Mouse (Mus musculus): ENCODE results near the gene Lysmd1. TPM values are rescaled to one million over a fixed set of nuclear protein-coding genes. Genes with fewer than 3 reads are reported as not detected.

The Lysmd1 gene
- total and polyA plus RNA-seq, 2 experiments from 2014 or later = 35.3 to 51.9 TPM

DNA sequence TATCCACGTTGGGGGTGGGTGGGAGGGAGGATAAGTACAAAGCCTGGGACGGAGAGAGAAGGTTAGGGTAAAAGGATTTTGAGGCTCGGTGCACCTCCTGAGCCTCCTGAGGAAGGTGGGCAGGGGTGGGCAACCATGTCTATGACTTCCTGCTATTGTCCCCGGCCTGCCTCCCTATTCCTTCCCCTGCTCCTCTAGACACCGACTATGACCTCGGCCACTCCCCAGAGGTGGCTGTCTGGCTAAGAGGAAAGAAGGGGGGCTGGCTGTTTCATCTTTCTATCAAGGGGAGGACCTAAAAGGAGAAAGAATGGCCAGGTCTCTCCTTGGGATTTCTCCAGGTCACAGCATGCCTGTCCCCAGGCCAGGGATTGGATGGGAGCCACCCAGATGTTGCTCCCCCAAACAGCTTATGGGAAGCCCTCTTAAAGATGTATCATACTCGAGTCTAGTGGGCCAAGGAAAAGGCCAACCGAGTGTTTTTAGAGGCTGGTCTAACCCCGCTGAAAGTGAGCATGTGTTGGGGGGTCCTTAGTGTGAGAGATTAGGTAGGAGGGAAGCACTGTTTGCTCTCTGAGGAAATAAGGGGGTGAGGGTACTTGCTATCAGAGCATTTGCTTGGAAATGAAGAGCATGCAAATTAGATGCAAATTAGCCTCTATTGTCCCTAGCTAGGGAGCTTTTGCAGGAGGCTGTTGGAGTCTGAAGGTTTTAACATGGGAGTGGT lies 27.9 kb downstream of the Lysmd1 start:
- peaks cover 30% of the 10 kb centered on the region for H3K4me1 ChIP-seq (ENCODE audit: insufficient read depth, low read length)
- no peak for TF ChIP-seq CTCF (IDR thresholded peaks at IDR 0.05)
- peak overlapping the region; percentile 85 for H3K4me3 ChIP-seq (ENCODE audit: low read depth, low read length)
- peaks cover 9% of the 10 kb centered on the region for H3K36me3 ChIP-seq (ENCODE audit: insufficient read depth, low read length)
- WGBS = 0% methylated on average over 9 of the region's 9 CpGs
- ATAC-seq (ENCODE audit: low FRiP score) = 0 out of 2 replicates have a peak, but pooled peaks have one; percentile 5
- H3K27me3 ChIP-seq (ENCODE audit: insufficient read depth, low read length) = no peaks in the 10 kb centered on the region
- no peaks in the 10 kb centered on the region for H3K9me3 ChIP-seq (ENCODE audit: low read length)
- peak overlapping the region; percentile 79 for H3K27ac ChIP-seq (ENCODE audit: low read depth, low read length)
- peak overlapping the region; percentile 80 for H3K9ac ChIP-seq (replicated peaks; ENCODE audit: low read length, poor library complexity, severe bottlenecking)
- peak; percentile 42 for DNase-seq (ENCODE audit: low spot score)
- H3K4me2 ChIP-seq (ENCODE audit: low read depth, low read length, poor library complexity, severe bottlenecking) = peak overlapping the region; percentile 76

- WGBS = 11% methylated on average over 2 of the region's 2 CpGs
- no peak for DNase-seq (ENCODE audit: low spot score)
These were observed 28.4 kb downstream of the Lysmd1 start for GRCm38 (mm10) chr3:95162345-95162628.

DNA sequence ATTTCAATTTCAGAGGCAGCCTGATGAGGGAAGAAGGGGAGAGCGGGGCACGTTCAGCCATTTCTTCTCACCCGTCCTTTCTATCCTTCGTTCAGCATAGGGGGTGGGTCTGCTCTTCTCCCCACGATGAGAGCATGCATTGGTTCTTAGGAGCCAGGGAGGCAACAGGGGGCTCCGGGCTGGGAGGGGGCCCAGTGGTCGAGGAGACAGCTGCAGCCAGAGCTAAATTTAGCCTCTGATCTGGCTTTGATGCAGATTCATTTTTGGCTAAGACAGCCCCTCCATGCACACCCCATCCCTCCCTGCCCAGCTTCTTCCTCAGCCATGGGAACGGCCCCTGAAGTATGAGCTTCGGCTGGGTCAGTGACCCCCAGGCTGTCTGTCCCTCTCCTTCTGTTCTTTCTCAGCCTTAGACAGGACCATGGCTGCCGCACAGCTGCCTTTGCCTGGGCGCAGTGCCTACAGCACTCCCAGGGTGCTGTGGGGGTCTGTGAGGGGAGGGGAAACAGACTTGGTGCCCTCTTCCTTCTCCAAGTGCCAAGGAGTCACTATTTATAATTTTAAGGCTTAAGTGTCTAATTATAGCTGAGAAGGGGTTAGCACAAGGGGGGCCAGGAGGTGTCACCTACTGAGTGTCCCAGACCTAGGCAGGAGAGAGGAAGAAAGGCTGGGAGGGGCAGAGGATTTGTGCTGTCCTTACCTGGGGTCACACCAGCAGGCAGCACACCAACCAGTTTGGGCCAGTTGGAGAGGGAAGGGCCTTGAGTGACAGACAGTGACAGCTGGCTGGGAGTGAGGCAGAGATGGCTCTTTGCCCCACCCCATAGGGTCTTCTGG lies 29.7 kb downstream of the Lysmd1 start:
- Histone ChIP-seq H3K4me1 (ENCODE audit: insufficient read depth, low read length) (peaks cover 30% of the 10 kb centered on the region), H3K9ac (replicated peaks; ENCODE audit: low read length, poor library complexity, severe bottlenecking) (0 out of 2 replicates have a peak overlapping the region, but pooled peaks have one; percentile 5), H3K27ac (ENCODE audit: low read depth, low read length) (no peak overlapping the region), H3K27me3 (ENCODE audit: insufficient read depth, low read length) (no peaks in the 10 kb centered on the region), H3K9me3 (ENCODE audit: low read length) (no peaks in the 10 kb centered on the region), H3K36me3 (ENCODE audit: insufficient read depth, low read length) (peaks cover 28% of the 10 kb centered on the region), H3K4me3 (ENCODE audit: low read depth, low read length) (no peak overlapping the region), H3K4me2 (ENCODE audit: low read depth, low read length, poor library complexity, severe bottlenecking) (peak overlapping the region; percentile 76; the same call in 1 of the 2 replicates)
- WGBS = 49% methylated on average over 11 of the region's 11 CpGs
- DNase-seq (ENCODE audit: low spot score) = peak; percentile 47
- ATAC-seq (ENCODE audit: low FRiP score) = no peak
- TF ChIP-seq CTCF (IDR thresholded peaks at IDR 0.05) = no peak

More at GRCm38 (mm10) chr3:95162345-95162628, 28.4 kb downstream of the Lysmd1 start:
- Histone ChIP-seq H3K9me3 (ENCODE audit: low read length) (no peaks in the 10 kb centered on the region), H3K27me3 (ENCODE audit: insufficient read depth, low read length) (no peaks in the 10 kb centered on the region), H3K4me3 (ENCODE audit: low read depth, low read length) (peak overlapping the region; percentile 85), H3K4me2 (ENCODE audit: low read depth, low read length, poor library complexity, severe bottlenecking) (peak overlapping the region; percentile 76), H3K36me3 (ENCODE audit: insufficient read depth, low read length) (peaks cover 14% of the 10 kb centered on the region), H3K4me1 (ENCODE audit: insufficient read depth, low read length) (peaks cover 30% of the 10 kb centered on the region), H3K27ac (ENCODE audit: low read depth, low read length) (peak overlapping the region; percentile 79), H3K9ac (replicated peaks; ENCODE audit: low read length, poor library complexity, severe bottlenecking) (peak overlapping the region; percentile 80)
- ATAC-seq (ENCODE audit: low FRiP score) = no peak
- no peak for TF ChIP-seq CTCF (IDR thresholded peaks at IDR 0.05)

- Histone ChIP-seq H3K9me3 (ENCODE audit: low read length) (no peaks in the 10 kb centered on the region), H3K9ac (replicated peaks; ENCODE audit: low read length, poor library complexity, severe bottlenecking) (no peak overlapping the region), H3K4me1 (ENCODE audit: insufficient read depth, low read length) (peaks cover 30% of the 10 kb centered on the region), H3K4me2 (ENCODE audit: low read depth, low read length, poor library complexity, severe bottlenecking) (no peak overlapping the region), H3K4me3 (ENCODE audit: low read depth, low read length) (no peak overlapping the region), H3K27me3 (ENCODE audit: insufficient read depth, low read length) (no peaks in the 10 kb centered on the region), H3K36me3 (ENCODE audit: insufficient read depth, low read length) (peaks cover 33% of the 10 kb centered on the region), H3K27ac (ENCODE audit: low read depth, low read length) (no peak overlapping the region)
- DNase-seq (ENCODE audit: low spot score) (no peak), ATAC-seq (ENCODE audit: low FRiP score) (no peak)
- TF ChIP-seq CTCF (IDR thresholded peaks at IDR 0.05) = no peak
- 91% methylated on average over 4 of the region's 5 CpGs for WGBS
These were observed 30.3 kb downstream of the Lysmd1 start for GRCm38 (mm10) chr3:95164256-95164550.

- Histone ChIP-seq H3K4me3 (ENCODE audit: low read depth, low read length) (no peak overlapping the region), H3K9ac (replicated peaks; ENCODE audit: low read length, poor library complexity, severe bottlenecking) (no peak overlapping the region), H3K27ac (ENCODE audit: low read depth, low read length) (no peak overlapping the region), H3K4me1 (ENCODE audit: insufficient read depth, low read length) (peaks cover 24% of the 10 kb centered on the region), H3K4me2 (ENCODE audit: low read depth, low read length, poor library complexity, severe bottlenecking) (no peak overlapping the region), H3K27me3 (ENCODE audit: insufficient read depth, low read length) (no peaks in the 10 kb centered on the region), H3K36me3 (ENCODE audit: insufficient read depth, low read length) (peaks cover 40% of the 10 kb centered on the region), H3K9me3 (ENCODE audit: low read length) (no peaks in the 10 kb centered on the region)
- WGBS = 81% methylated on average over 5 of the region's 5 CpGs
- no peak for ATAC-seq (ENCODE audit: low FRiP score)
- no peak for DNase-seq (ENCODE audit: low spot score)
- TF ChIP-seq CTCF (IDR thresholded peaks at IDR 0.05) = no peak
These were observed 31.0 kb downstream of the Lysmd1 start for GRCm38 (mm10) chr3:95164840-95165239.

- TF ChIP-seq CTCF (IDR thresholded peaks at IDR 0.05) = no peak
- Histone ChIP-seq H3K9me3 (ENCODE audit: low read length) (no peaks in the 10 kb centered on the region), H3K27ac (ENCODE audit: low read depth, low read length) (no peak overlapping the region), H3K9ac (replicated peaks; ENCODE audit: low read length, poor library complexity, severe bottlenecking) (no peak overlapping the region), H3K27me3 (ENCODE audit: insufficient read depth, low read length) (no peaks in the 10 kb centered on the region), H3K4me1 (ENCODE audit: insufficient read depth, low read length) (no peaks in the 10 kb centered on the region), H3K4me3 (ENCODE audit: low read depth, low read length) (no peak overlapping the region), H3K36me3 (ENCODE audit: insufficient read depth, low read length) (peaks cover 69% of the 10 kb centered on the region), H3K4me2 (ENCODE audit: low read depth, low read length, poor library complexity, severe bottlenecking) (no peak overlapping the region)
- no peak for ATAC-seq (ENCODE audit: low FRiP score)
- WGBS = 92% methylated on average over 10 of the region's 10 CpGs
- DNase-seq (ENCODE audit: low spot score) = no peak
These were observed 36.1 kb downstream of the Lysmd1 start for GRCm38 (mm10) chr3:95169996-95170395.

All from midbrain, postnatal 0 days (tissue).